Mouse (Mus musculus) kidney, adult 2 months (tissue): ENCODE data around the gene Naa40.

ENCODE experiments used
- CTCF ChIP-seq: fragments of 200-500 bp; conservative IDR thresholded peaks from 2 replicates; pipeline ENCODE4 v1.5.1; 2011; ENCODE audit warnings: low read depth, mild to moderate bottlenecking, control low read depth, low read length, moderate library complexity, mixed read lengths; ENCODE audit not compliant: insufficient read depth, insufficient read length
- POLR2A ChIP-seq: fragments of 200-500 bp; IDR thresholded peaks from one replicate; pipeline ENCODE4 v1.6.1; 2011; ENCODE audit warnings: low read depth, low read length, control low read depth

GRCm38 (mm10) chr19:7276796-7277195, 35.8 kb upstream of the Naa40 start:
- TF ChIP-seq CTCF, result no peak
- no peak for TF ChIP-seq POLR2A
